Mouse (Mus musculus): ENCODE results near the gene Nav2.

DNA sequence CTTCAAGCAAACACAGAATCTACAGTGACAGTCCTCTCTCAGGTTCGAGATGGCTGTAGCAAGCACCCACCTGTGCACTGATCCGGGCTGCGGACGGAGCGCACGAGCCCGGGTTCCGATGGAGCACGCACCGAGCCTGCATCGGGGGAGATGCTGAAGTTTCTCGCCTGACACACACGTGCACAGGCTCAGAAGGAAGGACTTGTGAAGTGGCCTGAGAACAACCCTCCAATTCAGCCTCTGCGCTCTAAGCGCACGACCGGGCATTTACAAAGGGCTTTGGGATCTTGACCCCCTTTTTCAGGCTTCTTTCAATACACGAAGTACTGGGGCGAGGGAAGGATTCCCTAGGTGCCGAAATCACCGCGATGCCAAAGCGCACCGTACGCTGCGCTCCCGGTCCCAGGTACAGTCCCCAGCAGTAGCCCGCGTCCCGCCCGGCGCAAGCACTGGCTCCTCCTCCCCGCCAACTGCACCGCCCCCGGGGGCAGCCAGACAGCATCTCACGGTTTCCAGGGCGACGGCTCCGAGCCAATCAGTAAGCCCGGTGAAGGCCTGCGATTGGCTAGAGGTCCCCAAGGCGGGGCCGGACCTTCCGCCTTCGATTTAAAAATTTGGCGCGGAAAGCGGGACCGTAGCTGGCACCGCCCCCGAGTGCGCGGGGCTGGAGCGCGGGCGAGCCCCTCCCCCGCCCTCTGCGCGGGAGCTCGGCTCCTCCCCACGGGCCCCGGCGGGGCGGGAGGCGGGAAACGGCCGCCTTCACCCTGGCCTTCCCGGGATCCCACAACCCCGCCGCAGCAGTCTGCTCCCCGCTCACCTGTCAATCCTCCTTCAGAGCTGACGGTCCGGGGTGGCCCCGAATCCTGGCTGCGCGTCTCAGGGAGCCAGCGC lies 27.7 kb upstream of the Nav2 start:
- TF ChIP-seq CTCF (IDR thresholded peaks at IDR 0.05) (no peak), EP300 (IDR thresholded peaks at IDR 0.05; ENCODE audit: insufficient read depth, low read depth, low read length) (no peak), POLR2A (IDR thresholded peaks at IDR 0.05; ENCODE audit: insufficient read depth, low read depth, low read length) (no peak)

Data from heart, adult 2 months (tissue).